43 mouse cellular contexts compared by ENCODE assay signal in genomic region chr5:145057907-145058306, GRCm38 (mm10). TPM values are rescaled to one million over a fixed set of nuclear protein-coding genes. Genes with fewer than 3 reads are reported as not detected.
"Had no signal": no experiment of that assay in that cellular context is flagged by ENCODE, and none has a peak within 500 bp of the region (broad histone marks: within the 10 kb centered on the region; RNA-seq: fewer than 3 reads in every experiment).

No protein-coding gene starts in this region.

- H3K4me3 ChIP-seq: gastrocnemius, adult 2 months; heart, embryonic 10.5 days; heart, embryonic 12.5 days; hindbrain, embryonic 10.5 days; hindbrain, embryonic 13.5 days; hindbrain, embryonic 15.5 days; kidney, embryonic 15.5 days; limb, embryonic 13.5 days; limb, embryonic 15.5 days; liver, embryonic 13.5 days had no signal

- DNase-seq: gastrocnemius, adult 2 months; gastrocnemius, postnatal 10 days; gastrocnemius, postnatal 25 days; heart, adult 18-20 months; heart, postnatal 10 days; heart, postnatal 4 days; kidney, adult 11 months; kidney, adult 2 months; kidney, adult 9 months; kidney, postnatal 14 days; kidney, postnatal 36 days; layer of hippocampus, adult 9-11 months; layer of hippocampus, postnatal 36 days; left cerebral cortex, postnatal 4 days; liver, embryonic 13.5 days had no signal

- H3K4me2 ChIP-seq: heart, embryonic 12.5 days; hindbrain, embryonic 13.5 days; hindbrain, embryonic 15.5 days; kidney, embryonic 15.5 days; limb, embryonic 13.5 days; limb, embryonic 15.5 days; liver, embryonic 11.5 days; liver, embryonic 13.5 days had no signal

- H3K9me3 ChIP-seq: heart, embryonic 10.5 days; heart, embryonic 12.5 days; hindbrain, embryonic 10.5 days; hindbrain, embryonic 13.5 days; hindbrain, embryonic 15.5 days; kidney, embryonic 15.5 days; limb, embryonic 13.5 days; limb, embryonic 15.5 days; liver, embryonic 13.5 days had no signal

- H3K27me3 ChIP-seq: heart, embryonic 12.5 days; hindbrain, embryonic 13.5 days; hindbrain, embryonic 15.5 days; kidney, embryonic 15.5 days; limb, embryonic 13.5 days; limb, embryonic 15.5 days; liver, embryonic 13.5 days had no signal

- ATAC-seq: hindbrain, postnatal 0 days; intestine, embryonic 16.5 days had no signal

- H3K9ac ChIP-seq: heart, embryonic 12.5 days; hindbrain, embryonic 13.5 days; hindbrain, embryonic 15.5 days; kidney, embryonic 15.5 days; limb, embryonic 13.5 days; limb, embryonic 15.5 days; liver, embryonic 13.5 days had no signal

- H3K27ac ChIP-seq: gastrocnemius, adult 2 months; heart, embryonic 10.5 days; hindbrain, embryonic 10.5 days; hindbrain, embryonic 13.5 days; hindbrain, embryonic 15.5 days; hindbrain, postnatal 0 days; kidney, embryonic 15.5 days; kidney, postnatal 0 days; limb, embryonic 13.5 days; limb, embryonic 15.5 days; liver, embryonic 13.5 days had no signal

- H3K4me1 ChIP-seq: heart, embryonic 12.5 days; hindbrain, embryonic 10.5 days; hindbrain, embryonic 13.5 days; hindbrain, embryonic 15.5 days; kidney, embryonic 15.5 days; limb, embryonic 13.5 days; limb, embryonic 15.5 days had no signal

- H3K36me3 ChIP-seq: heart, embryonic 10.5 days; heart, embryonic 12.5 days; hindbrain, embryonic 10.5 days; hindbrain, embryonic 13.5 days; hindbrain, embryonic 15.5 days; kidney, embryonic 15.5 days; limb, embryonic 13.5 days; limb, embryonic 15.5 days; liver, embryonic 13.5 days had no signal

RNA-seq across cellular contexts. Expression of gene 1700018F24Rik, which starts 15.1 kb away (rescaled TPM):
- total RNA-seq: gastrocnemius, adult 2 months; gastrocnemius, postnatal 10 days; gastrocnemius, postnatal 25 days; gastrocnemius, postnatal 4 days; granulocyte monocyte progenitor cell, adult 5-6 weeks; heart, adult 18-20 months; heart, adult 8-10 months; heart, postnatal 10 days; heart, postnatal 25 days; heart, postnatal 4 days; hindbrain, postnatal 0 days; layer of hippocampus, adult 18-20 months; layer of hippocampus, adult 8-10 months; layer of hippocampus, postnatal 14 days; layer of hippocampus, postnatal 36 days; left cerebral cortex, adult 18-20 months; left cerebral cortex, adult 8-10 months; left cerebral cortex, postnatal 10 days; left cerebral cortex, postnatal 25 days; left cerebral cortex, postnatal 4 days had no signal
- polyA plus RNA-seq: heart, embryonic 10.5 days; heart, embryonic 12.5 days; heart, embryonic 14.5 days; heart, embryonic 16.5 days; hindbrain, embryonic 10.5 days; hindbrain, embryonic 13.5 days; hindbrain, embryonic 15.5 days; hindbrain, postnatal 0 days; intestine, embryonic 14.5 days; intestine, embryonic 16.5 days; kidney, adult 2 months; kidney, embryonic 15.5 days; kidney, postnatal 0 days; large intestine, adult 2 months; limb, embryonic 11.5 days; limb, embryonic 13.5 days; limb, embryonic 15.5 days; liver, embryonic 11.5 days; liver, embryonic 13.5 days had no signal

RNA-seq across cellular contexts. Expression of gene Gm4871, which starts 25.4 kb away (rescaled TPM):
- total RNA-seq: gastrocnemius, adult 2 months; gastrocnemius, postnatal 10 days; gastrocnemius, postnatal 25 days; gastrocnemius, postnatal 4 days; granulocyte monocyte progenitor cell, adult 5-6 weeks; heart, adult 18-20 months; heart, adult 8-10 months; heart, postnatal 10 days; heart, postnatal 25 days; heart, postnatal 4 days; hindbrain, postnatal 0 days; layer of hippocampus, adult 18-20 months; layer of hippocampus, adult 8-10 months; layer of hippocampus, postnatal 14 days; layer of hippocampus, postnatal 36 days; left cerebral cortex, adult 18-20 months; left cerebral cortex, adult 8-10 months; left cerebral cortex, postnatal 10 days; left cerebral cortex, postnatal 25 days; left cerebral cortex, postnatal 4 days had no signal
- polyA plus RNA-seq: heart, embryonic 10.5 days; heart, embryonic 12.5 days; heart, embryonic 14.5 days; heart, embryonic 16.5 days; hindbrain, embryonic 13.5 days; hindbrain, embryonic 15.5 days; hindbrain, postnatal 0 days; intestine, embryonic 14.5 days; intestine, embryonic 16.5 days; kidney, adult 2 months; kidney, embryonic 15.5 days; kidney, postnatal 0 days; large intestine, adult 2 months; limb, embryonic 11.5 days; limb, embryonic 13.5 days; limb, embryonic 15.5 days; liver, embryonic 11.5 days; liver, embryonic 13.5 days had no signal

RNA-seq across cellular contexts. Expression of gene Kpna7, which starts 25.9 kb away (rescaled TPM):
- total RNA-seq: gastrocnemius, adult 2 months; gastrocnemius, postnatal 10 days; gastrocnemius, postnatal 25 days; gastrocnemius, postnatal 4 days; granulocyte monocyte progenitor cell, adult 5-6 weeks; heart, adult 18-20 months; heart, adult 8-10 months; heart, postnatal 10 days; heart, postnatal 25 days; heart, postnatal 4 days; hindbrain, postnatal 0 days; layer of hippocampus, adult 18-20 months; layer of hippocampus, adult 8-10 months; layer of hippocampus, postnatal 14 days; layer of hippocampus, postnatal 36 days; left cerebral cortex, adult 18-20 months; left cerebral cortex, adult 8-10 months; left cerebral cortex, postnatal 10 days; left cerebral cortex, postnatal 25 days; left cerebral cortex, postnatal 4 days had no signal
- polyA plus RNA-seq: heart, embryonic 10.5 days; heart, embryonic 12.5 days; heart, embryonic 14.5 days; hindbrain, embryonic 10.5 days; hindbrain, embryonic 13.5 days; hindbrain, embryonic 15.5 days; intestine, embryonic 14.5 days; kidney, adult 2 months; kidney, embryonic 15.5 days; kidney, postnatal 0 days; large intestine, adult 2 months; limb, embryonic 13.5 days; limb, embryonic 15.5 days had no signal
